Mouse (Mus musculus) megakaryocyte, embryonic 14.5 days (primary cell): Measurements from ENCODE around the gene Grk1.

ENCODE experiments used
- FLI1 ChIP-seq: IDR thresholded peaks from 2 replicates; pipeline ENCODE4 v1.6.1; 2012; ENCODE audit warnings: low read length, inconsistent platforms, mixed read lengths
- GATA1 ChIP-seq: IDR thresholded peaks from 3 replicates; pipeline ENCODE4 v1.6.1; 2012; ENCODE audit warnings: mixed read lengths, low read length, inconsistent platforms, borderline replicate concordance

DNA sequence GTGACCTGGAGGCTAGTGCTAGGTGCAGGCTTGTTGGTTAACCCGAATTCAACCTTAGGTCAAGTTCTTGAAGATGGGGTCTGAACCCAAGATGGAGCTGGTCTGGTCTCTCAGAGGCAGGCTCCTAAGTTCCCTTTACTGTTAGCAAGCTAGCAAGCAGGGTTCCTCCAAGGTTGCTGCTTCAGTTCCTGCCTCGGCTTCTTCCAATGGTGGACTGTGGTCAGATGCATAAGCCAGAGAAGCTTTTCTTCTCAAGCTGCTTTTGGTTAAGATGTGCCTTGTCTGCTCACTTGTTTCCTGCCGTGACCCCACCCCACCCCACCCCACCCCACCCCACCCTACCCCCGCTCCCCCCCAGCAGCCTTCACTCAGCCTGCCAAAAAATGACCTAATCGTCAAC is 28.2 kb downstream of the Grk1 start:
- no peak for TF ChIP-seq GATA1
- TF ChIP-seq FLI1 = no peak
